23 mouse cellular contexts compared by ENCODE assay signal in the genomic region with DNA sequence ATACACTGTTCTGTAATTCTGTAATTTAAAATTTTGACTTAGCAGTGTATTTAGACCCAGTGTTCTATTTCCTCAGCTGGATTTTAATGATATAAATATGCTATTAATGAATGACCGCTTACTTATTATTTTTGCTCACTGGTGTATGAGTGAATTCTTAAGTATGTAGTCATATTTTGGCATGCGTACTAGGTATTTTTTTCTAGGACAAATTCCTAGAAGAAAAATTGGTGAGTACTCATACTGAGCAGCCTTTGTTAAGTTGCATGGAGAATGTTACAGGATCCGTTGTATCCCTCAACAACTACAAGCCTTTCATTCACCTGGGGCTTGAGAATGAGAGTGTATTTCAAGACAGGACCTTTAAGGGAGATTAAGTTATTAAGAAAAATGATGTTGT. TPM values are rescaled to one million over a fixed set of nuclear protein-coding genes. Genes with fewer than 3 reads are reported as not detected.
A peak's percentile ranks its signal among the peaks of the same experiment; 100 is the strongest.
DNase-seq lines count a peak whose midpoint lies in the region; TF ChIP-seq lines count a peak whose summit lies in the region.
"Had no signal": no experiment of that assay in that cellular context is flagged by ENCODE, and none has a peak within 500 bp of the region (broad histone marks: within the 10 kb centered on the region; RNA-seq: fewer than 3 reads in every experiment).

No protein-coding gene starts in this region.

- TF ChIP-seq CTCF in left cerebral cortex, adult 2 months (IDR thresholded peaks at IDR 0.05): no peak
- TF ChIP-seq CTCF in embryonic fibroblast, embryonic 13.5 days (IDR thresholded peaks at IDR 0.05; ENCODE audit: borderline replicate concordance, insufficient read depth, low read length): no peak

- intact Hi-C loops in left cerebral cortex, adult 2 months (cut with DNase I): no loop called here
- intact Hi-C loops in left cerebral cortex, postnatal 25 days (cut with DNase I): no loop called here

- DNase-seq in left cerebral cortex, adult 2 months (ENCODE audit: extremely low spot score in 1 of 2, low spot score in 2 of 2): no peak
- no peak for DNase-seq in left cerebral cortex, postnatal 25 days (ENCODE audit: low spot score in 2 of 2)
- peak; percentile 34 for DNase-seq in 3134 (ENCODE audit: extremely low read depth, insufficient read length, low spot score)
- DNase-seq in Muller cell, postnatal 12 days (ENCODE audit: inconsistent ontology term): peak; percentile 93
- DNase-seq in yolk sac, embryonic 10.5 days (ENCODE audit: low spot score): no peak
- no peak for DNase-seq in embryo, embryonic 10 days (ENCODE audit: low spot score)
- DNase-seq: adrenal gland, adult 8-10 months; adrenal gland, postnatal 25 days; cerebellum, adult 11-12 months; cerebellum, adult 8-10 months; cerebellum, postnatal 10 days; cerebellum, postnatal 36 days; forebrain, postnatal 0 days; gastrocnemius, postnatal 25 days; heart, adult 18-20 months; heart, postnatal 10 days; heart, postnatal 36 days had no signal

- peaks cover 9% of the 10 kb centered on the region for H3K4me1 ChIP-seq in embryonic fibroblast, embryonic 13.5 days (ENCODE audit: control insufficient read depth, insufficient read depth, low read length)
- H3K4me1 ChIP-seq: hindbrain, embryonic 10.5 days; hindbrain, embryonic 13.5 days had no signal

- H3K27ac ChIP-seq in left cerebral cortex, adult 2 months: peak overlapping the region; percentile 42; the same call in 1 of the 2 replicates
- 0 out of 2 replicates have a peak overlapping the region, but pooled peaks have one; percentile 50 for H3K27ac ChIP-seq in embryonic fibroblast, embryonic 13.5 days (ENCODE audit: insufficient read depth, low read length)
- H3K27ac ChIP-seq: heart, embryonic 15.5 days; hindbrain, embryonic 10.5 days; hindbrain, embryonic 13.5 days; hindbrain, postnatal 0 days had no signal

- H3K4me3 ChIP-seq in left cerebral cortex, adult 2 months: no peak overlapping the region
- no peak overlapping the region for H3K4me3 ChIP-seq in embryonic fibroblast, embryonic 13.5 days (ENCODE audit: insufficient read depth, low read length)
- H3K4me3 ChIP-seq: heart, embryonic 12.5 days; heart, embryonic 15.5 days; hindbrain, embryonic 10.5 days; hindbrain, embryonic 13.5 days had no signal

- TF ChIP-seq POLR2A in embryonic fibroblast, embryonic 13.5 days (IDR thresholded peaks at IDR 0.05; ENCODE audit: low read depth, low read length): no peak

RNA-seq across cellular contexts. Expression of gene Sept7, which starts 10.0 kb away (rescaled TPM):
- 100 to 1,000 TPM; 349 to 384 TPM for total RNA-seq in left cerebral cortex, adult 2 months (2021)
- total RNA-seq in left cerebral cortex, postnatal 25 days (2021): 100 to 1,000 TPM; 372 to 405 TPM
- polyA plus RNA-seq in embryonic fibroblast, embryonic 13.5 days (2011; ENCODE audit: insufficient read length, low read depth, missing spikeins): 417 and 495 TPM in 2 replicates

Comparison
In these comparisons a context has a peak if more than half of its experiments do, and no peak if none do; other contexts are left out.
1. DNase-seq: peak in 3134 (single experiment) and Muller cell, postnatal 12 days (single experiment); none in left cerebral cortex, adult 2 months (0 of 2), left cerebral cortex, postnatal 25 days (0 of 2), yolk sac, embryonic 10.5 days (single experiment) and embryo, embryonic 10 days (single experiment).